Mouse (Mus musculus): ENCODE measurements around the gene Rere. TPM values are rescaled to one million over a fixed set of nuclear protein-coding genes. Genes with fewer than 3 reads are reported as not detected.

The Rere gene
- polyA plus RNA-seq (2014; fragmentation: Nextera tagmentation; extraction: Ambion mirVana): 44.4 and 46.8 TPM in 2 replicates

DNA sequence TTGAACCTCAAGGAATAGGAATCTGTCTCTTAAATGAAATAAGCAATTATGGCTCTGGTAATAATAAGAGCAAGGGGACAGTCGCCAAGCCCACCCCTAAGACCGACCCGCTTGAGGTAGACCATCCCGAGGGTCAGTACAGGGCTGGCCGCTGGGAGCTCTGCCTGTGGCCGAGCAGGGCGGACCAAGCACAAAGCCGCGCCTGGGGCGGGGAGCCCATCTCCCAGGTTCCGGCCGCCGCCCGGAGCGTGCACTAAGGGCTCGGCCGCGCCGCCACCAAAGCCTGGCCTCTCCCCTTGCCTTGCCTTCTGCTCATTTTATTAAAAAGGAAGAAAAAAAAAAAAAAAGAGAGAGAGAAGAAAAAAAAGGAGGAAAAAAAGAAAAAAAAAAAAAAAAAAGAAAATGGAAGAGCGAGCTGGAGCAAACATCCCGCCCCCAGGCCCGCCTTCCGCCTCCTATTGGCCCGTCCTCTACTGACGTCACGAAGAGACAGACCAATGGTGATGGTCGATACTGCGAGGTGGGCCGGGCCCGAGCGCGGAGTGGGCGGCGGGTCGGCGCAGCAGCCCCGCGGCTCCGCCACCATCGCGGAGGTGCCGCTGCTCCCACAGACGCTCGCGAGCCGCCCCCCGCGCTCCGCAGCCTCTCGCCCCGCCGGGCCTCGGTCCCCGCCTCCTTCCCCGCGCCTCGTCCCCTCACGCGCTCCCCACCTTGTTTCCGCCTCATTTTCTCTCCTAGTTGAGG lies at the start of gene Rere:
Gene Rere (plus strand): TSS at position 629 of the 744 bp plus-strand sequence.
- peaks cover 30% of the 10 kb centered on the region for H3K4me1 ChIP-seq (replicated peaks; ENCODE audit: control insufficient read depth, insufficient read depth, low read length)
- peak within 1 kb of the TSS; percentile 98 for H3K4me3 ChIP-seq (replicated peaks; ENCODE audit: low read length)
- 1% methylated on average over 56 of the region's 60 CpGs for WGBS

DNA sequence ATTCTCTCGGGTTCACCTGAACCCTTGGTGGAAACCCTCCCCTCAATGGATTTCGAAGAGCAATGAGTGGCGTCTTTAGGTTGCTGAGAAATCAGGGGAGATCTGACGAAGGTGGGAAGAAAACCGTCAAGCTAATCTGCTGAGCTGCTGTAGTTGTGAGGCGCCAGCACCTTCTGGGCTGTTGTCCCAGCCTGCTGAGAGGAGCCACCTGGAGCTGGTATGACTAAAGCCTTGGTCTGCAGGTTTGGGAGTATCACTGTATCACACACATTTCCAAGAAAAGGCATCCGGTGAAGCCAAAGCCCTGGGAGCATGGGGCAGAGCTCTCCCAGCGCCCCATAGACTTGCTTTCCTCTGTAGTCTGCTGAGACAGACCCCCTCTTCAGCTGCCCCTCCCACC lies 49.6 kb upstream of the Rere start:
- no peak overlapping the region for H3K27ac ChIP-seq
- peaks cover 16% of the 10 kb centered on the region for H3K4me1 ChIP-seq (replicated peaks; ENCODE audit: control insufficient read depth, insufficient read depth, low read length)
- H3K36me3 ChIP-seq (replicated peaks; ENCODE audit: control insufficient read depth, insufficient read depth): no peaks in the 10 kb centered on the region
- ATAC-seq (ENCODE audit: low FRiP score) (no peak), DNase-seq (ENCODE audit: low spot score) (no peak)
- no peak overlapping the region for H3K4me3 ChIP-seq (replicated peaks; ENCODE audit: low read length)
- no peak overlapping the region for H3K4me2 ChIP-seq (replicated peaks)
- H3K9me3 ChIP-seq (ENCODE audit: control insufficient read depth, low read length): no peaks in the 10 kb centered on the region
- H3K27me3 ChIP-seq (ENCODE audit: control insufficient read depth, insufficient read depth, low read length): no peaks in the 10 kb centered on the region
- WGBS: 65% methylated on average over 8 of the region's 8 CpGs
- no peak overlapping the region for H3K9ac ChIP-seq

More for the DNA sequence above, at the start of gene Rere:
- H3K27me3 ChIP-seq (ENCODE audit: control insufficient read depth, insufficient read depth, low read length): no peaks in the 10 kb centered on the region
- peak within 1 kb of the TSS; percentile 74 for H3K4me2 ChIP-seq (replicated peaks)
- DNase-seq (ENCODE audit: low spot score) (peak; percentile 99), ATAC-seq (ENCODE audit: low FRiP score) (peak; percentile 97)
- H3K9me3 ChIP-seq (ENCODE audit: control insufficient read depth, low read length): no peaks in the 10 kb centered on the region
- H3K36me3 ChIP-seq (replicated peaks; ENCODE audit: control insufficient read depth, insufficient read depth): no peaks in the 10 kb centered on the region
- peak within 1 kb of the TSS; percentile 99 for H3K27ac ChIP-seq
- H3K9ac ChIP-seq: peak within 1 kb of the TSS; percentile 92

DNA sequence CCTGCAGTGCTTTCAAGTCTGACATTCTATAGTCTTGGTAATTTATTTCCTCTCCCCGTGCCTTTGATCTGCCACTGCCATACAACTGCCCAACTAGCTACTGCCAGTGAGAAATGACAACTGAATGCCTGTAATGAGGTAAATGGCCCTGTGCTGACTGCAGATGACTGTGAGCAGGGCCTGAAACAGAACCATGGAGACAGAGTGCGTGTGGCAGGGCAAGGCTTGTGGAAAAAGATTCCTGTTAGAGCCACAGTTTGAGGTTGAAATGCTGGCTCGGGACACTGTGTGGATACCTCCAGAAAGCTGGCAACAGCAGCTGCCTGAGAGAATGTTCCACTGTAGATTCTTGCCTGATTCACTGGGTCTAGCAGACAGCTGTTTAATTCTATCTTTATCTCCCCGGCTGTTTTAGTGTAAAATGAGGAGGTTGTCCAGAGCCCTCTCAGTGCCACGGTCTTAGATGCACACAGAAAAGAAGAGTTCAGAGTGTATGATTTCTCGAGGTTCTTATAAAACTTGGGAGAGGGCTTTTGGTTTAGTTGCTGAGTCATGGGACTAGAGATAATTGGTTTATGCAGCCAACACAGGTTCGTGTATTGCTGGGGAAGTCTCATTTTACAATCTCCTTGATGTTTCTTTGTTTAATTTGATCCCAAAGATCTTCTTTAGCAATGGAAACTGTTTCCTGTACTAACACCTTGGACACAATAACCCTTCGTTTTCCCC lies 46.7 kb upstream of the Rere start:
- H3K27ac ChIP-seq: peak overlapping the region; percentile 21; the same call in 1 of the 2 replicates
- no peak overlapping the region for H3K4me2 ChIP-seq (replicated peaks)
- 42% methylated on average over 8 of the region's 8 CpGs for WGBS
- H3K4me3 ChIP-seq (replicated peaks; ENCODE audit: low read length): no peak overlapping the region
- DNase-seq (ENCODE audit: low spot score) (no peak), ATAC-seq (ENCODE audit: low FRiP score) (no peak)
- H3K4me1 ChIP-seq (replicated peaks; ENCODE audit: control insufficient read depth, insufficient read depth, low read length): peaks cover 29% of the 10 kb centered on the region
- H3K36me3 ChIP-seq (replicated peaks; ENCODE audit: control insufficient read depth, insufficient read depth): no peaks in the 10 kb centered on the region; the same call in 1 of the 2 replicates
- no peaks in the 10 kb centered on the region for H3K9me3 ChIP-seq (ENCODE audit: control insufficient read depth, low read length)
- no peaks in the 10 kb centered on the region for H3K27me3 ChIP-seq (ENCODE audit: control insufficient read depth, insufficient read depth, low read length)
- no peak overlapping the region for H3K9ac ChIP-seq

DNA sequence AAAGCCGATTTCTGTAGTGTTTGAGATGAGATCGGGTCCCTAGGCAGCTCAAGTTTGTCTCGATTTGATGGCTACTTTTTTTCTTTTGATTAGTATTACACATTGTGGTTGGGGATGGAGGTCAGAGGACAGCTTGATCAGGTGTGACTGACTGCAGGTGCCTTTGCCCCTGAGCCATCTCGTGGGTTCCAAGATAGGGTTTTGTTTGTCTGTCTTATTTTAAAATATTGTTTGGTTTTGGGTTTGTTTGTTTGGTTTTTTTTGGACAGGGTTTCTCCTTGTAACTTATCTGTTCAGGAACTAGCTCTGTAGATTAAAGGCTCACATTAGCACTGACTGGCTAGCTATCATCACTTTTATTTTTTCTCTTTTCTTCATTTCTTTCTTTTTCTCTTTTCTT lies 45.9 kb upstream of the Rere start:
- no peak for ATAC-seq (ENCODE audit: low FRiP score)
- Histone ChIP-seq H3K9ac (no peak overlapping the region), H3K36me3 (replicated peaks; ENCODE audit: control insufficient read depth, insufficient read depth) (peaks cover 3% of the 10 kb centered on the region; the same call in 1 of the 2 replicates), H3K4me2 (replicated peaks) (no peak overlapping the region), H3K27me3 (ENCODE audit: control insufficient read depth, insufficient read depth, low read length) (no peaks in the 10 kb centered on the region), H3K4me1 (replicated peaks; ENCODE audit: control insufficient read depth, insufficient read depth, low read length) (peaks cover 28% of the 10 kb centered on the region), H3K4me3 (replicated peaks; ENCODE audit: low read length) (no peak overlapping the region), H3K27ac (no peak overlapping the region; the same call in 1 of the 2 replicates), H3K9me3 (ENCODE audit: control insufficient read depth, low read length) (no peaks in the 10 kb centered on the region)
- 77% methylated on average over 4 of the region's 4 CpGs for whole genome bisulfite sequencing
- DNase-seq (ENCODE audit: low spot score): no peak

- Histone ChIP-seq H3K4me1 (replicated peaks; ENCODE audit: control insufficient read depth, insufficient read depth, low read length) (peaks cover 24% of the 10 kb centered on the region), H3K27ac (peak overlapping the region; percentile 100), H3K4me3 (replicated peaks; ENCODE audit: low read length) (peak overlapping the region; percentile 75), H3K9me3 (ENCODE audit: control insufficient read depth, low read length) (no peaks in the 10 kb centered on the region), H3K4me2 (replicated peaks) (peak overlapping the region; percentile 84), H3K36me3 (replicated peaks; ENCODE audit: control insufficient read depth, insufficient read depth) (peaks cover 8% of the 10 kb centered on the region), H3K9ac (peak overlapping the region; percentile 84), H3K27me3 (ENCODE audit: control insufficient read depth, insufficient read depth, low read length) (no peaks in the 10 kb centered on the region)
- ATAC-seq (ENCODE audit: low FRiP score): no peak
- 83% methylated on average over 8 of the region's 8 CpGs for WGBS
- DNase-seq (ENCODE audit: low spot score): no peak
Measured at GRCm38 (mm10) chr4:150236031-150236430, 45.4 kb upstream of the Rere start.

DNA sequence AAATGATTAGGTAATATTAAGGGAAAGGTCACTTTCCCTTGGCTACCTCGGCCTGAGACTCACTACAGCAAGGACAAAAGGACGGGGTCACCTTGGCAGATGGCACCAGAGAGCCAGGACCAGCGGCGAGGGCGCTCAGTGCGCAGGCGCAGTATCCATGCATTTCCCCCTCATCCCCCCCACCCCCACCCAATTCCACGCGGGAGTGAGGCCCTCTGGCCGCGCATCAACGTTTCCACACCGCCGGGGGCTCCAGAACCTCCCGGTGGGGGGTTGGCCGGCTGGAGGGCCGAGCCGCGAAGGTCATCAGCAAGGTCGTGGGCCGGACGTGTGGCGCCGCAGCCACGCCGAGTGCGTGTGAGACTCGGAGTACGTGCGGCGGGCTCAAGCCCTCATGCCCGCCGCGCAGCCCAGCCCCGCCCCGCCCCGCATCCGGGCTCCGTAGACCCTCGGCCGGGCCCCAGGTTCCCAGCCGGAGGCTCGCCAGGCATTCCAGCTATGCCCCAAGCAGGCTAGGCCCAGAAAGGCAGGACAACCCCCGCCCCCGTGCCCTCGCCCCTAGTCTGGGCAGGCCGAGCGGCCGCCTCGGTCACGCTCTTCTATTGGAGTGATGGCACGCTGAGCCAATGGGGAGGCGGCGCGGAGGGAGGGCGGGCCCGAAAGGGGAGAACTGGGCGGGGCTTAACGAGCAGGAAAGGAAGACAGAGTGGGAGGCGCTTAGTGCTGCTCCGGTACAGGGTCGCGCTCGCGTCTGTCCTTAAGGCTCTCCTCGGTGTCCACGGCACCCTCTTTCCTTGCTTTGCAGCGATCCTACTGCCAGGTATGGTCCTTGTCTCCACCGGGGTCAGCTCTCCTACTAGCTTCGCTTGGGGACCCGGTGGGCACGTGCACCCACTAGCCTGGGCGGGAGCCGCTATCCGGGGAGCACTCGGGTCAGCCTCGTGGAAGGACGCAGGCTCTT lies 44.6 kb upstream of the Rere start, which contains the start of gene Eno1:
Gene Eno1 (plus strand): TSS at position 201 of the 961 bp plus-strand sequence.
- WGBS: under 1% methylated on average over 77 of the region's 78 CpGs
- H3K9ac ChIP-seq: peak within 1 kb of the TSS; percentile 84
- peak; percentile 97 for ATAC-seq (ENCODE audit: low FRiP score)
- peaks cover 19% of the 10 kb centered on the region for H3K4me1 ChIP-seq (replicated peaks; ENCODE audit: control insufficient read depth, insufficient read depth, low read length)
- H3K27ac ChIP-seq: peak within 1 kb of the TSS; percentile 100
- H3K4me2 ChIP-seq (replicated peaks): peak within 1 kb of the TSS; percentile 84
- peak; percentile 97 for DNase-seq (ENCODE audit: low spot score)
- no peaks in the 10 kb centered on the region for H3K9me3 ChIP-seq (ENCODE audit: control insufficient read depth, low read length)
- no peaks in the 10 kb centered on the region for H3K27me3 ChIP-seq (ENCODE audit: control insufficient read depth, insufficient read depth, low read length)
- peak within 1 kb of the TSS; percentile 75 for H3K4me3 ChIP-seq (replicated peaks; ENCODE audit: low read length)
- H3K36me3 ChIP-seq (replicated peaks; ENCODE audit: control insufficient read depth, insufficient read depth): peaks cover 15% of the 10 kb centered on the region

GRCm38 (mm10) chr4:150237636-150238361 lies 43.6 kb upstream of the Rere start:
- Histone ChIP-seq H3K36me3 (replicated peaks; ENCODE audit: control insufficient read depth, insufficient read depth) (peaks cover 25% of the 10 kb centered on the region), H3K4me2 (replicated peaks) (peak overlapping the region; percentile 84), H3K4me3 (replicated peaks; ENCODE audit: low read length) (peak overlapping the region; percentile 75), H3K9me3 (ENCODE audit: control insufficient read depth, low read length) (no peaks in the 10 kb centered on the region), H3K9ac (peak overlapping the region; percentile 84), H3K27me3 (ENCODE audit: control insufficient read depth, insufficient read depth, low read length) (no peaks in the 10 kb centered on the region), H3K4me1 (replicated peaks; ENCODE audit: control insufficient read depth, insufficient read depth, low read length) (peaks cover 19% of the 10 kb centered on the region), H3K27ac (peak overlapping the region; percentile 100)
- ATAC-seq (ENCODE audit: low FRiP score) (no peak), DNase-seq (ENCODE audit: low spot score) (no peak)
- under 1% methylated on average over 21 of the region's 21 CpGs for WGBS

GRCm38 (mm10) chr4:150238433-150239086 lies 42.9 kb upstream of the Rere start:
- WGBS: 3% methylated on average over 3 of the region's 3 CpGs
- Histone ChIP-seq H3K9me3 (ENCODE audit: control insufficient read depth, low read length) (no peaks in the 10 kb centered on the region), H3K9ac (peak overlapping the region; percentile 84), H3K4me2 (replicated peaks) (peak overlapping the region; percentile 84), H3K4me3 (replicated peaks; ENCODE audit: low read length) (peak overlapping the region; percentile 75), H3K27me3 (ENCODE audit: control insufficient read depth, insufficient read depth, low read length) (no peaks in the 10 kb centered on the region), H3K27ac (no peak overlapping the region), H3K36me3 (replicated peaks; ENCODE audit: control insufficient read depth, insufficient read depth) (peaks cover 33% of the 10 kb centered on the region), H3K4me1 (replicated peaks; ENCODE audit: control insufficient read depth, insufficient read depth, low read length) (peaks cover 19% of the 10 kb centered on the region)
- no peak for ATAC-seq (ENCODE audit: low FRiP score)
- DNase-seq (ENCODE audit: low spot score): no peak
